Mouse (Mus musculus) right cerebral cortex, postnatal 14 days (tissue): ENCODE results near the gene Abhd2.
A peak's percentile ranks its signal among the peaks of the same experiment; 100 is the strongest.

ENCODE experiments used
- DNase-seq: peaks from one replicate; pipeline ENCODE4 v3.0.0; 2022

Gene Abhd2

GRCm38 (mm10) chr7:79333419-79333818 is 60.4 kb downstream of the Abhd2 start:
- DNase-seq, result no peak

- no peak for DNase-seq
Measured at GRCm38 (mm10) chr7:79336362-79336910, 63.4 kb downstream of the Abhd2 start.

GRCm38 (mm10) chr7:79345902-79346301 is 72.9 kb downstream of the Abhd2 start:
- peak; percentile 79 for DNase-seq

GRCm38 (mm10) chr7:79346555-79347075 is 73.6 kb downstream of the Abhd2 start:
- no peak for DNase-seq

GRCm38 (mm10) chr7:79347108-79347813 is 74.3 kb downstream of the Abhd2 start:
- no peak for DNase-seq

GRCm38 (mm10) chr7:79348816-79349215 is 75.8 kb downstream of the Abhd2 start:
- DNase-seq, result no peak

GRCm38 (mm10) chr7:79349738-79350386 is 76.9 kb downstream of the Abhd2 start:
- DNase-seq, result peak; percentile 80

GRCm38 (mm10) chr7:79358350-79359182 is 85.6 kb downstream of the Abhd2 start:
- peak; percentile 80 for DNase-seq

GRCm38 (mm10) chr7:79359183-79359435 is 86.1 kb downstream of the Abhd2 start:
- no peak for DNase-seq

- DNase-seq, result no peak
Measured at GRCm38 (mm10) chr7:79360056-79360455, 87.1 kb downstream of the Abhd2 start.

GRCm38 (mm10) chr7:79362208-79362607 is 89.2 kb downstream of the Abhd2 start:
- DNase-seq, result no peak

- no peak for DNase-seq
Measured at GRCm38 (mm10) chr7:79362830-79363229, 89.8 kb downstream of the Abhd2 start.

- DNase-seq, result peak; percentile 63
Measured at GRCm38 (mm10) chr7:79363370-79364043, 90.5 kb downstream of the Abhd2 start.

- no peak for DNase-seq
Measured at GRCm38 (mm10) chr7:79368664-79369063, 95.7 kb downstream of the Abhd2 start.

GRCm38 (mm10) chr7:79369416-79369815 is 96.4 kb downstream of the Abhd2 start:
- no peak for DNase-seq

- DNase-seq, result peak; percentile 80
Measured at GRCm38 (mm10) chr7:79371321-79371879, 98.4 kb downstream of the Abhd2 start.

- no peak for DNase-seq
Measured at GRCm38 (mm10) chr7:79374017-79374416, 101.0 kb downstream of the Abhd2 start.

- DNase-seq, result no peak
Measured at GRCm38 (mm10) chr7:79375594-79375993, 102.6 kb downstream of the Abhd2 start.

- no peak for DNase-seq
Measured at GRCm38 (mm10) chr7:79376516-79377275, 103.7 kb downstream of the Abhd2 start.

GRCm38 (mm10) chr7:79386422-79387133 is 113.6 kb downstream of the Abhd2 start, which contains the start of gene Rlbp1:
Gene Rlbp1 (minus strand): TSS chr7:79387048.
- peak; percentile 38 for DNase-seq

GRCm38 (mm10) chr7:79387140-79387539 is 114.1 kb downstream of the Abhd2 start:
- no peak for DNase-seq
